Mouse (Mus musculus) liver, adult 2 months (tissue): ENCODE data around the gene Mmp17.

Experiments
- CTCF ChIP-seq: fragments of 200-500 bp; IDR thresholded peaks from 2 replicates; pipeline ENCODE4 v1.5.1; 2011; ENCODE audit warnings: low read depth, low read length, control low read depth
- POLR2A ChIP-seq: fragments of 200-500 bp; IDR thresholded peaks from 2 replicates; pipeline ENCODE4 v1.6.1; 2011; ENCODE audit warnings: low read length, control low read depth; ENCODE audit not compliant: insufficient read depth; ENCODE audit errors: extremely low read depth

DNA sequence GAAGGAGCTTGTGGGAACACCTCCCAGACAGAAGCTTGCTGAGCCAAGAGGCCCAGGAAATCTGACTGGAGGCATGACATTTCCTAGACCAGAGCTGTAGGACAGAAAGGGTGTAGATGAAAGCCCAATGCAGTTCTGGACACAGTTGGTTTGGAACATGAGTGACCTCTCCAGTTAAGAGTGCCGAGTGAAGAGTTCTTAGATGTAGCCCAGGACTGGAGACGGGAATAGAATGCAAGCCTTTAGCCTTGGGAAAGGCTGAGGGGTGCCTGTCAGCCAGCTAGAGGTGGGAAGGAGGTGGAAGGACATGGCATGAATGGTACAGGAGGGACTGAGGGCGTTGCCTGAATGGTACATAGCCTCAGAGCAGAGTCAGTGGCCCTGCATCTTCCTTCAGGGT lies 48.5 kb upstream of the Mmp17 start:
- TF ChIP-seq CTCF = no peak
- no peak for TF ChIP-seq POLR2A
